Mouse (Mus musculus): ENCODE measurements at regions not wholly inside any gene's neighbourhood (a gene's known extent, or its start where the extent isn't known, plus 50 kb on each side); places are given as distances from the start of the nearest gene placed in this dataset.

- no peak overlapping the region for H3K9ac ChIP-seq (ENCODE audit: low read depth, low read length)
- WGBS: 78% methylated on average over 2 of the region's 2 CpGs
- no peaks in the 10 kb centered on the region for H3K9me3 ChIP-seq (ENCODE audit: control insufficient read depth, low read length)
- H3K4me3 ChIP-seq (ENCODE audit: low read depth, low read length): no peak overlapping the region
- H3K4me1 ChIP-seq (replicated peaks; ENCODE audit: control insufficient read depth, insufficient read depth, low read length): no peaks in the 10 kb centered on the region
- H3K4me2 ChIP-seq: no peak overlapping the region
- H3K27me3 ChIP-seq (replicated peaks; ENCODE audit: control insufficient read depth, insufficient read depth, low read length): no peaks in the 10 kb centered on the region; the same call in 1 of the 2 replicates
- no peak overlapping the region for H3K27ac ChIP-seq (ENCODE audit: low read depth, low read length)
- no peak for ATAC-seq (replicated peaks; ENCODE audit: low FRiP score)
- no peaks in the 10 kb centered on the region for H3K36me3 ChIP-seq (ENCODE audit: control insufficient read depth, insufficient read depth, low read length)
- no peak for DNase-seq (ENCODE audit: low spot score)
These were observed 645.4 kb upstream of the Gm10131 start for GRCm38 (mm10) chr8:34756916-34757315.

GRCm38 (mm10) chr8:34756171-34756570 lies 644.6 kb upstream of the Gm10131 start:
- Histone ChIP-seq H3K9ac (ENCODE audit: low read depth, low read length) (no peak overlapping the region), H3K27ac (ENCODE audit: low read depth, low read length) (no peak overlapping the region), H3K9me3 (ENCODE audit: control insufficient read depth, low read length) (no peaks in the 10 kb centered on the region), H3K4me3 (ENCODE audit: low read depth, low read length) (no peak overlapping the region), H3K27me3 (replicated peaks; ENCODE audit: control insufficient read depth, insufficient read depth, low read length) (no peaks in the 10 kb centered on the region; the same call in 1 of the 2 replicates), H3K4me1 (replicated peaks; ENCODE audit: control insufficient read depth, insufficient read depth, low read length) (no peaks in the 10 kb centered on the region), H3K36me3 (ENCODE audit: control insufficient read depth, insufficient read depth, low read length) (no peaks in the 10 kb centered on the region), H3K4me2 (no peak overlapping the region)
- no peak for DNase-seq (ENCODE audit: low spot score)
- no peak for ATAC-seq (replicated peaks; ENCODE audit: low FRiP score)
- WGBS: 75% methylated on average over 4 of the region's 4 CpGs

- Histone ChIP-seq H3K9ac (ENCODE audit: low read depth, low read length) (no peak overlapping the region), H3K36me3 (ENCODE audit: control insufficient read depth, insufficient read depth, low read length) (no peaks in the 10 kb centered on the region)
- 77% methylated on average over 4 of the region's 4 CpGs for WGBS
These were observed 643.9 kb upstream of the Gm10131 start for GRCm38 (mm10) chr8:34755480-34755879.

GRCm38 (mm10) chr8:34753046-34753445 lies 641.5 kb upstream of the Gm10131 start:
- ATAC-seq (replicated peaks; ENCODE audit: low FRiP score) (no peak), DNase-seq (ENCODE audit: low spot score) (no peak)
- Histone ChIP-seq H3K4me3 (ENCODE audit: low read depth, low read length) (no peak overlapping the region), H3K36me3 (ENCODE audit: control insufficient read depth, insufficient read depth, low read length) (no peaks in the 10 kb centered on the region), H3K9me3 (ENCODE audit: control insufficient read depth, low read length) (no peaks in the 10 kb centered on the region), H3K4me2 (no peak overlapping the region), H3K9ac (ENCODE audit: low read depth, low read length) (no peak overlapping the region), H3K27me3 (replicated peaks; ENCODE audit: control insufficient read depth, insufficient read depth, low read length) (no peaks in the 10 kb centered on the region; the same call in 1 of the 2 replicates), H3K4me1 (replicated peaks; ENCODE audit: control insufficient read depth, insufficient read depth, low read length) (no peaks in the 10 kb centered on the region), H3K27ac (ENCODE audit: low read depth, low read length) (no peak overlapping the region)
- WGBS: 45% methylated on average over 10 of the region's 10 CpGs

More at GRCm38 (mm10) chr8:34755480-34755879, 643.9 kb upstream of the Gm10131 start:
- Histone ChIP-seq H3K27ac (ENCODE audit: low read depth, low read length) (no peak overlapping the region), H3K9me3 (ENCODE audit: control insufficient read depth, low read length) (no peaks in the 10 kb centered on the region), H3K4me1 (replicated peaks; ENCODE audit: control insufficient read depth, insufficient read depth, low read length) (no peaks in the 10 kb centered on the region), H3K27me3 (replicated peaks; ENCODE audit: control insufficient read depth, insufficient read depth, low read length) (no peaks in the 10 kb centered on the region; the same call in 1 of the 2 replicates), H3K4me3 (ENCODE audit: low read depth, low read length) (no peak overlapping the region), H3K4me2 (no peak overlapping the region)
- DNase-seq (ENCODE audit: low spot score) (no peak), ATAC-seq (replicated peaks; ENCODE audit: low FRiP score) (no peak)

GRCm38 (mm10) chr8:34748521-34748920 lies 637.0 kb upstream of the Gm10131 start:
- WGBS: 38% methylated on average over 8 of the region's 8 CpGs
- DNase-seq (ENCODE audit: low spot score) (no peak), ATAC-seq (replicated peaks; ENCODE audit: low FRiP score) (no peak)
- H3K4me3 ChIP-seq (ENCODE audit: low read depth, low read length): no peak overlapping the region
- no peak overlapping the region for H3K27ac ChIP-seq (ENCODE audit: low read depth, low read length)
- no peak overlapping the region for H3K9ac ChIP-seq (ENCODE audit: low read depth, low read length)
- no peak overlapping the region for H3K4me2 ChIP-seq
- no peaks in the 10 kb centered on the region for H3K4me1 ChIP-seq (replicated peaks; ENCODE audit: control insufficient read depth, insufficient read depth, low read length)
- no peaks in the 10 kb centered on the region for H3K27me3 ChIP-seq (replicated peaks; ENCODE audit: control insufficient read depth, insufficient read depth, low read length)
- H3K9me3 ChIP-seq (ENCODE audit: control insufficient read depth, low read length): no peaks in the 10 kb centered on the region
- H3K36me3 ChIP-seq (ENCODE audit: control insufficient read depth, insufficient read depth, low read length): no peaks in the 10 kb centered on the region

GRCm38 (mm10) chr8:34745706-34746105 lies 634.2 kb upstream of the Gm10131 start:
- ATAC-seq (replicated peaks; ENCODE audit: low FRiP score) (no peak), DNase-seq (ENCODE audit: low spot score) (no peak)
- no peak overlapping the region for H3K4me2 ChIP-seq
- no peaks in the 10 kb centered on the region for H3K36me3 ChIP-seq (ENCODE audit: control insufficient read depth, insufficient read depth, low read length)
- no peaks in the 10 kb centered on the region for H3K27me3 ChIP-seq (replicated peaks; ENCODE audit: control insufficient read depth, insufficient read depth, low read length)
- no peak overlapping the region for H3K4me3 ChIP-seq (ENCODE audit: low read depth, low read length)
- H3K27ac ChIP-seq (ENCODE audit: low read depth, low read length): no peak overlapping the region
- 86% methylated on average over 7 of the region's 7 CpGs for WGBS
- H3K9ac ChIP-seq (ENCODE audit: low read depth, low read length): no peak overlapping the region
- H3K4me1 ChIP-seq (replicated peaks; ENCODE audit: control insufficient read depth, insufficient read depth, low read length): no peaks in the 10 kb centered on the region
- no peaks in the 10 kb centered on the region for H3K9me3 ChIP-seq (ENCODE audit: control insufficient read depth, low read length)

GRCm38 (mm10) chr8:34744682-34745081 lies 633.1 kb upstream of the Gm10131 start:
- Histone ChIP-seq H3K27ac (ENCODE audit: low read depth, low read length) (no peak overlapping the region), H3K9ac (ENCODE audit: low read depth, low read length) (no peak overlapping the region), H3K4me3 (ENCODE audit: low read depth, low read length) (no peak overlapping the region), H3K9me3 (ENCODE audit: control insufficient read depth, low read length) (no peaks in the 10 kb centered on the region), H3K4me2 (no peak overlapping the region), H3K27me3 (replicated peaks; ENCODE audit: control insufficient read depth, insufficient read depth, low read length) (no peaks in the 10 kb centered on the region), H3K36me3 (ENCODE audit: control insufficient read depth, insufficient read depth, low read length) (no peaks in the 10 kb centered on the region), H3K4me1 (replicated peaks; ENCODE audit: control insufficient read depth, insufficient read depth, low read length) (no peaks in the 10 kb centered on the region)
- no peak for DNase-seq (ENCODE audit: low spot score)
- 61% methylated on average over 4 of the region's 4 CpGs for WGBS
- ATAC-seq (replicated peaks; ENCODE audit: low FRiP score): no peak

GRCm38 (mm10) chr8:34744179-34744578 lies 632.6 kb upstream of the Gm10131 start:
- Histone ChIP-seq H3K27me3 (replicated peaks; ENCODE audit: control insufficient read depth, insufficient read depth, low read length) (no peaks in the 10 kb centered on the region), H3K9me3 (ENCODE audit: control insufficient read depth, low read length) (no peaks in the 10 kb centered on the region), H3K9ac (ENCODE audit: low read depth, low read length) (no peak overlapping the region), H3K27ac (ENCODE audit: low read depth, low read length) (no peak overlapping the region), H3K36me3 (ENCODE audit: control insufficient read depth, insufficient read depth, low read length) (no peaks in the 10 kb centered on the region), H3K4me1 (replicated peaks; ENCODE audit: control insufficient read depth, insufficient read depth, low read length) (no peaks in the 10 kb centered on the region), H3K4me3 (ENCODE audit: low read depth, low read length) (no peak overlapping the region), H3K4me2 (no peak overlapping the region)
- no peak for DNase-seq (ENCODE audit: low spot score)
- no peak for ATAC-seq (replicated peaks; ENCODE audit: low FRiP score)

- Histone ChIP-seq H3K27me3 (replicated peaks; ENCODE audit: control insufficient read depth, insufficient read depth, low read length) (no peaks in the 10 kb centered on the region), H3K4me3 (ENCODE audit: low read depth, low read length) (no peak overlapping the region), H3K4me2 (no peak overlapping the region), H3K9me3 (ENCODE audit: control insufficient read depth, low read length) (no peaks in the 10 kb centered on the region), H3K27ac (ENCODE audit: low read depth, low read length) (no peak overlapping the region), H3K9ac (ENCODE audit: low read depth, low read length) (no peak overlapping the region), H3K36me3 (ENCODE audit: control insufficient read depth, insufficient read depth, low read length) (no peaks in the 10 kb centered on the region), H3K4me1 (replicated peaks; ENCODE audit: control insufficient read depth, insufficient read depth, low read length) (no peaks in the 10 kb centered on the region)
- DNase-seq (ENCODE audit: low spot score) (no peak), ATAC-seq (replicated peaks; ENCODE audit: low FRiP score) (no peak)
- 66% methylated on average over 6 of the region's 6 CpGs for WGBS
These were observed 631.6 kb upstream of the Gm10131 start for GRCm38 (mm10) chr8:34743137-34743536.

Measured in liver, embryonic 11.5 days (tissue).